Mouse (Mus musculus) liver, postnatal 0 days (tissue): ENCODE measurements around the gene Tfrc.

ENCODE experiments used
- CTCF ChIP-seq: sonication (generic); IDR thresholded peaks from 2 replicates; pipeline ENCODE4 v1.5.1; 2016; ENCODE audit warnings: antibody characterized with exemption, low read depth
- EP300 ChIP-seq: IDR thresholded peaks from 2 replicates; pipeline ENCODE4 v1.6.1; 2016; ENCODE audit warnings: antibody characterized with exemption, low read depth, mild to moderate bottlenecking

GRCm38 (mm10) chr16:32668472-32668871, 59.8 kb downstream of the Tfrc start:
- TF ChIP-seq CTCF: peak; percentile 55
- no peak for TF ChIP-seq EP300
